Mouse (Mus musculus) CD4-positive helper T cell, adult 2 months (primary cell): ENCODE measurements around the gene Psme1.
A peak's percentile ranks its signal among the peaks of the same experiment; 100 is the strongest.

Source experiments
- DNase-seq: peaks from one replicate; pipeline ENCODE4 v3.0.0-alpha.2; 2012; ENCODE audit warnings: low read depth, missing footprints, low spot score

Gene Psme1

DNA sequence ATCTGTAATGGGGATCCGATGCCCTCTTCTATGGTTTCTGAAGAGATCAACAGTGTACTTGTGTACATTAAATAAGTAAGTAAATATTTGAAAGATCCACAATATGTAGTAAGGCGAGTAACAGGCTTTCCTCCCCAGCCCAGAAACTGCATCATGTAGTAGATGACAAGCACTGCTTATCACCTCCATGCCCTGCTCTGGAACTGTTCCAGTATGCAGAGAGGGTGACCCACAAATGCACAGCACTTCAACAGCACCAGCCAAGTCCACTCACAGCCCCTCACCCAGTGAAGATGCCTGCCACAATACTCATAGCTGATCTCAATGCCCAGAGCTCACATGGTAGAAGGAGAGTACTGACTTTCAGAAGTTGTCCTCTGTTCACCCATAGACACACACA is 7.3 kb upstream of the Psme1 start:
- no peak for DNase-seq

- no peak for DNase-seq
Measured at GRCm38 (mm10) chr14:55571760-55572159, 6.2 kb upstream of the Psme1 start.

DNA sequence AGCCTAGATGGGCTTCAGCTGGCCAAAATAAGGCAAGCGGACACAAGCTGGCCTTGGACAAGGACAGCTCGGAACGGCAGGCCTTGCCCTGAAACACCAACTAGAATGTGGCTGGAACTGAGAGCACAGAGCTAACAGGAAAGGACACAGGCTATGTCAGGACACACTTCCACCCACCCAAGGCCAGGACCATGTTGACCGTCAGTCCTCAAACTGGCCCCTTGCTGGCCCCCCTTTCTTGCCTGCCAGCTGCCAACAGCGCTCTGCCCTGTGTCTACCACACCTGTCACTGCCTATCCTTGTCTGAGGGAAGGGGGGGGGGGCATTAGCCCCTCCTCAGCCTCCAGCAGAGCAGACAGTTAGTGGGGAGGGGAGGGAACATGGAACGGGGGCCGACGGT is 2.6 kb upstream of the Psme1 start, which contains the start of gene Fitm1:
Gene Fitm1 (plus strand): TSS at position 316 of the 400 bp plus-strand sequence.
- DNase-seq, result no peak

DNA sequence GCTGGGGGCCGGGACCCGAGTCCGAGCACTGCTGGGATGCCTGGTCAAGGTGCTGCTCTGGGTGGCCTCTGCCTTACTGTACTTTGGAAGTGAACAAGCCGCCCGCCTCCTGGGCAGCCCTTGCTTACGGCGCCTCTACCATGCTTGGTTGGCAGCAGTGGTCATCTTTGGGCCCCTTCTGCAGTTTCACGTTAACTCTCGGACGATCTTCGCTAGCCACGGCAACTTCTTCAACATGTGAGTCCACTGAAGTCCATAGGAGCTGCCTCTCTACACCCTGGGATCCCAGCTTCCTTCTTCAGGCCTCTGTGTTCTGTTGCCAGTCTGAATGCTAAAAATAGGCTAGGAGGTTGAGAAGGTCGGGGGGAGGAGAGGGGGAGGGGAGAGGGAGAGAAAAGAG is 2.2 kb upstream of the Psme1 start:
- DNase-seq, result no peak

- no peak for DNase-seq
Measured at GRCm38 (mm10) chr14:55576376-55576775, 1.5 kb upstream of the Psme1 start.

DNA sequence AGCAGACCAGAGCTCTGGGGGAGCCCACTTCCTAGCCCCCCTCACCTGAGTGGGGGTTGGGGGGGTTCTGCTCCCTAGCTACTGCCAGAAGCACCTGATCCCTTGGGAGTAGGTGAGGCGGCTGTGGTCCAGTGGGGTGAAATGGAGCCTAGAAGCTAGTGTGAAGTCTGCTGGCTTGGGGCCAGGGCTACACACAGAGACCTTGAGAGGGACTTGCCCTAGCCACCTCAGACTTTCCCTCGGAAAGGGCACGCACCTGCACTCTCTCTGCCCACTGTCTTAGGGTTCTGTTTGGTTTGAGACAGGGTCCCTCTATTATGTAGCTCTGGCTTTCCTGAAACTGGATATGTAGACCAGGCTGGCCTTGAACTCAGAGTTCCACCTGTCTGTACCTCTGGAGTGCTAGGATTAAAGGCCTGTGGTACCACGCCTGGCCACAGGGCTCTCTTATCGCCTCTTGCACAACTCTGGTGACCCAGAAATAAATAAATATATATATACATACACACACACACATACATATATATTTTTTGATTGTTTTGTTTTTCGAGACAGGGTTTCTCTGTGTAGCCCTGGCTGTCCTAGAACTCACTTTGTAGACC is 846 bp downstream of the Psme1 start:
- peak; percentile 66 for DNase-seq

DNA sequence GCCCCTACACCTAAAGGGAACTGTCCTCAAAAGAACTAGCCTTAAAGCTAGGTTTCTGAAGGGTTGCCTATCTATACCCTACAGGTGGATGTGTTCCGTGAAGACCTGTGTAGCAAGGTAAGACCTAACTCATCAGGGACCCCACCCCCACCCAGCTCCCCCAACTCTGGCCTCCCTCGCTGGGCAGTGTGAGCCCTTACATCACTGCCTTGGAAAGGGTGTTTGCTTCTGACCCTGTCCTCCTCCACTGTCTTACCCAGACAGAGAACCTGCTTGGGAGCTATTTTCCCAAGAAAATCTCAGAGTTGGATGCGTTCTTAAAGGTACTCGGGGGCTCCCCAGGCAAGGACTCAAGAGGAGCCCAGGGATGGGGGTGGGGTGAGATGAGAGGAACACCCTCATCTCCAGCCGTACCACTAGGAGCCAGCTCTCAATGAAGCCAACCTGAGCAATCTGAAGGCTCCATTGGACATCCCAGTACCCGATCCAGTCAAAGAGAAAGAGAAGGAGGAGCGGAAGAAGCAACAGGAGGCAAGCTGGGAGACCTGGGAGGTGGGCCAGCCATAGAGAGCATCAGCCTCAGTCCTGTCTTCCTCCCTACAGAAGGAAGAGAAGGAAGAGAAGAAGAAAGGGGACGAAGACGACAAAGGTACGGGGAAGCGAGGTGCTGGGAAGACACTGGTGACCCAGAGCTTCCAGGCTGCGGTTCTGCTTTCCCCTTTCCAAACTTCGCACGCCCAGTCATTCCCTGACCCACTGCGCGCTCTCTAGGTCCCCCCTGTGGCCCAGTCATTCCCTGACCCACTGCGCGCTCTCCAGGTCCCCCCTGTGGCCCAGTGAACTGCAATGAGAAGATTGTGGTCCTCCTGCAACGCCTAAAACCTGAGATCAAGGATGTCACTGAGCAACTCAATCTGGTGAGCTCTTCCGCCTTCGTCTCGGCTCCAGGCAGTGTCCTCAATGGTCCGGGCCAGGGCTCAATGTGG is 1.9 kb downstream of the Psme1 start:
- no peak for DNase-seq

DNA sequence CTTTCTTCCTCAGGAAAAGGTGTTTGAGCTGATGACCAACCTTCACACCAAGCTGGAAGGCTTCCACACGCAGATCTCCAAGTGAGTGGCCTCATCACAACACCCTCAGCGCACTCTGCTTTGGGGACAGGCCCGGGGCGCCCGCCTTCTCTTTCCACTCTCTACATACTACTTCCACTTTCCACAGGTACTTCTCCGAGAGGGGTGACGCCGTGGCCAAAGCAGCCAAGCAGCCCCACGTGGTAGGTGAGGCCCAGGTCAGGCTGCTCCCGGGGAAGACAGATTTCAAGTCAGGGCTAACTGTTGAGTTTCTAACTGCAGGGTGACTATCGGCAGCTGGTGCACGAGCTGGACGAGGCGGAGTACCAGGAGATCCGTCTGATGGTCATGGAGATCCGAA is 2.8 kb downstream of the Psme1 start:
- no peak for DNase-seq

- DNase-seq, result no peak
Measured at GRCm38 (mm10) chr14:55581981-55582681, 4.2 kb downstream of the Psme1 start.

- DNase-seq, result no peak
Measured at GRCm38 (mm10) chr14:55584303-55584701, 6.4 kb downstream of the Psme1 start.

- peak; percentile 86 for DNase-seq
Measured at GRCm38 (mm10) chr14:55584702-55585565, 7.0 kb downstream of the Psme1 start, which contains the start of gene Emc9. Emc9 (minus strand) TSS chr14:55585302.

DNA sequence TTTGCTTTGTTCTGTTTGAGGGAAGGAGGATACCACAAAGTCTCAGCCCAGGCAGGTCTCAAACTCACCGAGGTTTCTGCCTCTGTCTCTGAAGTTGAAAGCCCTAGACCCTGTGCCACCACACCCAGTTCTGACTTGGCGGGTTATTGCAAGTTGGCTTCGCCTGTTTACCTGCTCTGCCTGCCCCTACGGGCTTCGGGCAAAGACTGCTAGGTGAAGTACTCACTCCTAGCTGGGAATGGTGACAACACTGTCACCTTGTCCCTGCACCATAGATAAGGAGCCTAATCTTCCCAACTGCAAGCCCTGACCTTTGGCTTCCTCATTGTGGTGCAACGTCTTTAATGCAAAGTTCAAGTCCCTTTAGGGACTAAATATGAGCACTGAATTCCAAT is 7.6 kb downstream of the Psme1 start:
- peak; percentile 73 for DNase-seq

DNA sequence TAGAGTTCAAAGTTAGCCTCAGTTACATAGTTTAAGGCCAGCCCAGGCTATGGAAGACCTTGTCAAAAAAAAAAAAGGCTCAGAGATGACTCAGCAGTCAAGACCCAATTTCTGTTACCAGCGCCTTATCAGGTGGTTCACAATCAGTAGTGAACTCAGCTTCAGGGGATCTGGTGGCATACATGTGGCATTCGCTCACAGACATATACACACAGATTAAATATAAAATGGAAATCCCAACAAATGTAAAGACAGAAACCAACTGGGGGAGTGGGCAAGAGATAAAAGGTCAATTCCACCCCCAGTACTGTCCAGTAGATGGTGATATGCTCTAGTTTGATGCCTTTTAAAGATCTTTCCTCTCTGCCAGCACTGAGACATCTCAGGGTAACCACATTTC is 8.2 kb downstream of the Psme1 start:
- peak; percentile 50 for DNase-seq

DNA sequence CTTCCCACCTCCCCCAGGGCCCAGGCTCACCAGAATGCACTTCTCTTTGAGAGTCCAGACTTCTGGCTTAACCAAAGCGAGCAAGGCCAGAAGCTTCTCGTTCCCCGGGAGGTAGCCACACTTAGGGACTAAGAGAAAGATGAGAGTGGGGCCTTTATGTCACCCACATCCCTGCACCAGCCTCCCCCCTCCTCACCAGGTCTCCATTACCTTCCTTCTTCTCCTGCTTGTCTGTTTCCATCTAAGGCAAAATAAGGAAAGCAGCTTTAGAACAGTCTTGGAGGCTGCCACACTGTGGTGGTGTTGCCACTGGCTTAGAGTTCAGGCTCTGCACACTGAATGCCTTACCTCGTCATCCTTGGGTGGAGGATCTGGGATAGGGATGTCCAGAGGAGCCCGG is 11.3 kb downstream of the Psme1 start:
- DNase-seq, result no peak

DNA sequence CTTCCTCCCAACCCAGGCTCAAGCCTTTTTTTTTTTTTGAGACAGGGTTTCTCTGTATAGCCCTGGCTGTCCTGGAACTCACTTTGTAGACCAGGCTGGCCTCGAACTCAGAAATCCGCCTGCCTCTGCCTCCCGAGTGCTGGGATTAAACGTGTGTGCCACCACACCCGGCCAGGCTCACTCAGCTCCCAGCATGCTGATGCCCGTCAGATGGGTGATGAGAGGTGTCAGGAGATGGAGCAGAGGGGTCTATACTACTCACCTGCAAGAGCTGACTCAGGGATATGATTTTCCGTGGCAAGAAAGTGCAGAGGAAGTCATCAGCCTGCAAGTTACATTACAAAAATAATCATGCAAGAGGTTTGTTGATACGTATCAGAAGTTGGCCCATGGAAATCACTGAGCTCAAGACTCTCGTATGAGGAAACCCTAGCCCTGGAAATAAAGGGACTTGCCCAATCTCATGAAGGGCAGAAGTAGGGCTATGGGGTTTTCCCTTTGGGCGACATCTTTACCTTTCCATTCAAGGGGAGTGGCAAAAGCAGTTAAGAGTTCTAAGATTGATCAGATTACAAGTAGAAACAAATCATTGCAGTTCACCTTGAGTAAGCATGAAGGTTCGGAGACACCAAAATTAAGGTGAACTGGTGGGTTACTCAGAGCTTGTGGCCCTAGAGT is 12.0 kb downstream of the Psme1 start:
- DNase-seq, result peak; percentile 87

DNA sequence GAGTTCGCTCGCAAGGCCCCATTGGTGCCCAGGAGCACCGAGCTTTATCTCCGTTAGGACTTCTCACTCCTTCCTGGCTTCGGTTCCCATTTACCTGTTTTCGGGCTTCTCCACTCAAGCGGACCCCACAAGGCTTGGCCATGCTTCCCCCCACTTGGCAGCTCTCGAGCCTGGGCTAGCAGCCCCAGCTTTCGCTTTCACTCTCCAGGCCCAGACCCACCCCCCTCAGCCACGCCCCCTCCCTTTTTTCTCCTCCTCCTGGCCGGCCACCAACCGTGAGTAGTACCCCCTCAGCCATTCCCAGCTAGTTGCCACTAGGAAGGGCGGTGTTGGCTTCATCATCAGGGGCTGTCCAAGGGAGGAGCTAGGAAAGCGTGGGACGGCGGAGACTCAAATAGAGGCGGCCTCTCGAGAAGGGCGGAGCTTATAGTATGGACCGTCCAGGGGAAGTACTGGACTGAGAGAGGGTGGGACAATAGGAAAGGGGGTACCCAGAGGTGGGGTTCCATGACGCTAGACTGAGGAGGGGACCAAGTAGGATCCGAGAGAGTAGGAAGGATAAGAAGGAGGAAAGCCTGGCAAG is 12.9 kb downstream of the Psme1 start, which contains the start of gene Psme2:
Gene Psme2 (minus strand): TSS at position 366 of the 583 bp plus-strand sequence.
- peak; percentile 95 for DNase-seq

- peak; percentile 95 for DNase-seq
Measured at GRCm38 (mm10) chr14:55591331-55591891, 13.5 kb downstream of the Psme1 start, which contains the start of gene Rnf31. Rnf31 (plus strand) TSS chr14:55591708.

DNA sequence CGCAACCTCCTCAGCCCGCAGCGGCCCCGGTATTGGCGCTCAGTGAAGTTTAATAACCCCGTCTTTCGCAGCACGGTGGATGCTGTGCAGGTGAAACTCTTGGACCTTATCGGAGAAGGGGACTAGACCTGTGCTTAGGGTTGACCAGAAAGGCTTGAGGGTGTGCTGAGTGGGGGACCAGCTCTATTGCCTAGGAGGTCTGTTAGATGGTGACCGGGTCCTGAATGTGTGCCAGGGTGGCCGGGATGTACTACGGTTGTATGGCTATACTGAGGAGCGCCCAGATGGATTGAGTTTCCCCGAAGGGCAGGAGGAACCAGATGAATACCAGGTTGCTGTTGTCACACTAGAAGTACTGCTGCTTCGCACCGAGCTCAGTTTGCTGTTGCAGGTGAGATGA is 14.3 kb downstream of the Psme1 start:
- no peak for DNase-seq

DNA sequence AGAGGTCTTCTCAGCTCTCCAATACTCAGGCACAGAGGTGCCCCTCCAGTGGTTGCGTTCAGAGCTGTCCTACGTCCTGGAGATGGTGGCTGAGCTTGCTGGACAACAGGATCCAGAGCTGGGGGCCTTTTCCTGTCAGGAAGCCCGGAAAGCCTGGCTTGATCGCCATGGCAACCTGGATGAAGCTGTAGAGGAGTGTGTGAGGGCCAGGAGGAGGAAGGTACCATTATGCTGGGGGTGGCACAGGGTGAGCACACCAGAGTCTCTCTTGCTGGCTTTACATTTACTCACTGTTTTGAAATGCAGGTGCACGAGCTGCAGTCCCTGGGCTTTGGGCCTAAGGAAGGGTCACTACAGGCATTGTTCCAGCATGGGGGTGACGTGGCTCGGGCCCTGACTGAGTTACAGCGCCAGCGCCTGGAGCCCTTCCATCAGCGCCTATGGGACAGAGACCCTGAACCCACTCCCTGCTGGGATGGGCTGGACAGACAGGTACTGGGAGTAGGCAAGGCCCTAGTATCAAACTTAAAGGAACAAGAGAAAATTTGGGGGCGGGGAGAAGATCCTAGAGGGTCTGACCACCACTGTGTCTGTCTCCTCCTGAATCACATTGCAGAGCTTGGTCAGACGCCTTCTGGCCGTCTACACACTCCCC is 18.2 kb downstream of the Psme1 start:
- DNase-seq, result no peak
